Mouse (Mus musculus): ENCODE results near the gene Aak1. TPM values are rescaled to one million over a fixed set of nuclear protein-coding genes. Genes with fewer than 3 reads are reported as not detected.
A peak's percentile ranks its signal among the peaks of the same experiment; 100 is the strongest.

Aak1 gene
- total and polyA plus RNA-seq, 2 experiments from 2014 or later = 32.6 to 80.8 TPM

DNA sequence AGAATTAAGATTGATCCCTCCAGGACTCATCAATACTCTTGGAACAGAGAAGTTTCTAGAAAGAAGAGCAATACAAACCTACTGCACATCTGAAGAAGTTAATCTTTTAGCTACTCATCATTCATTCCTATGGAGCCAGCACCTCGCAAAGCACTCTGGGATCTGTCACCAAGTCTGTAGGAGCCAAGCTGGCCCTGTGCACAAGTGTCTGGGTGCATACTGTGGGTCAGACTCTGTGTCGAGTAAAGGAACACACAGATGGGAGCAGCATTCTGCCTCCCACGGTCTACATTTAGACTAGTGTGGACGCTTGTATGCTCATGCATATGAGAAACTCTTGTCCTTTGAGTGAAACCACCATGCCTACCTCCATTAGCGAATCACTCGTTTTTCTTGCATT, 148.0 kb downstream of the Aak1 start:
- Histone ChIP-seq H3K36me3 (ENCODE audit: insufficient read depth, low read length) (peaks cover 9% of the 10 kb centered on the region; the same call in 1 of the 2 replicates), H3K27me3 (ENCODE audit: insufficient read depth, low read length) (no peaks in the 10 kb centered on the region), H3K4me1 (ENCODE audit: insufficient read depth, low read length) (0 out of 2 replicates have a peak, but pooled peaks cover 4% of the 10 kb centered on the region), H3K9me3 (ENCODE audit: low read length) (no peaks in the 10 kb centered on the region), H3K4me3 (ENCODE audit: low read length) (no peak overlapping the region), H3K4me2 (ENCODE audit: low read depth, low read length) (no peak overlapping the region), H3K9ac (replicated peaks; ENCODE audit: low read length) (no peak overlapping the region), H3K27ac (no peak overlapping the region)
- 95% methylated on average over 6 of the region's 6 CpGs for whole genome bisulfite sequencing
- DNase-seq (ENCODE audit: low spot score) = no peak
- ATAC-seq = no peak
- TF ChIP-seq CTCF (IDR thresholded peaks at IDR 0.05; ENCODE audit: low read depth) = no peak

DNA sequence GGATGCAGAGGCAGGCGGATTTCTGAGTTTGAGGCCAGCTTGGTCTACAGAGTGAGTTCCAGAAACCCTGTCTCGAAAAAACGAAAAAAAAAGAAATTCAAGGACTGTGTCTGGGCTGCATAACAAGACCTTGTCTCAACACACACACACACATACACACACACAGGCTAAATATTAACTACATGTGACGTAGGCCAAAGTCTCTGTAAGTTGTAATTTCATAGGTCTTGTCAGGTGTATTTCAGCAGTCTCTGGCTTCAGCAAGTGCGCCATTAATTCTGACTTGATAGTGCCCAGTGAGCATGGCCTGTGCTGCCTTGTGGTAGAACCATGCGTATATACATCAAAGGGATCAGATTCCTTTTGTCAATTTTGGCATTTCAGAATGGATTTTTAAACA, 152.7 kb downstream of the Aak1 start:
- H3K9ac ChIP-seq (replicated peaks; ENCODE audit: low read length) = no peak overlapping the region
- 92% methylated on average over 6 of the region's 6 CpGs for WGBS
- H3K9me3 ChIP-seq (ENCODE audit: low read length) = no peaks in the 10 kb centered on the region
- no peak overlapping the region for H3K4me3 ChIP-seq (ENCODE audit: low read length)
- no peak overlapping the region for H3K4me2 ChIP-seq (ENCODE audit: low read depth, low read length)
- no peaks in the 10 kb centered on the region for H3K27me3 ChIP-seq (ENCODE audit: insufficient read depth, low read length)
- peaks cover 9% of the 10 kb centered on the region; the same call in 1 of the 2 replicates for H3K36me3 ChIP-seq (ENCODE audit: insufficient read depth, low read length)
- peak overlapping the region; percentile 32 for H3K27ac ChIP-seq
- TF ChIP-seq CTCF (IDR thresholded peaks at IDR 0.05; ENCODE audit: low read depth) = no peak
- no peaks in the 10 kb centered on the region for H3K4me1 ChIP-seq (ENCODE audit: insufficient read depth, low read length)
- ATAC-seq (no peak; the same call in 1 of the 2 replicates), DNase-seq (ENCODE audit: low spot score) (no peak)

DNA sequence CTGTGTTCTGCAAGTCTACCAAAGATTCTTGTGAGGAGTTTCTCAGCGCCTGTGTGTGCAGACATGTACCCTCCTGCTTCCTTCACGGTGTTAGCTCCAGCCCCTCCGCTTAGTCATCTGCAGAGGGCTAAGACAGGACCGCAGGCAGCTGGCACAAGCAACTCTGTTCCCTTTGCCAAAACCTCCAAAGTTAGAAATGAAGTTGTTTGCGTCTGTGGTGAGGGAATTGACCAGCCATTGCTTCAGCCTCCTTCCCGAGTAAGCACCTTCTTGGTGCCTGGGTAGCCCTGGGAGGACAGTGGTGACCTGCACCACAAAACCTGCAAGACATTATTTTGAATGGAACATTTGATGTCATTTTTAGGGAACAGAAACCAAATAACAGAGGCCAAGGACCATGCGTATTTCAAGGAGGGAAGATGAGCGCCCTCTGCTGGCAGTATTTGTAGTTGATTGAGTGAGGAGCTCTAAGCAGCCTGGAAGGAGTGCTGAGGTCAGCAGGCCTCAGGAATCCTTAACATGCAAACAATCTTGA, 153.3 kb downstream of the Aak1 start:
- Histone ChIP-seq H3K36me3 (ENCODE audit: insufficient read depth, low read length) (peaks cover 9% of the 10 kb centered on the region; the same call in 1 of the 2 replicates), H3K4me1 (ENCODE audit: insufficient read depth, low read length) (no peaks in the 10 kb centered on the region), H3K27ac (peak overlapping the region; percentile 32), H3K4me2 (ENCODE audit: low read depth, low read length) (0 out of 2 replicates have a peak overlapping the region, but pooled peaks have one; percentile 31), H3K4me3 (ENCODE audit: low read length) (no peak overlapping the region), H3K9me3 (ENCODE audit: low read length) (no peaks in the 10 kb centered on the region), H3K27me3 (ENCODE audit: insufficient read depth, low read length) (no peaks in the 10 kb centered on the region), H3K9ac (replicated peaks; ENCODE audit: low read length) (no peak overlapping the region)
- TF ChIP-seq CTCF (IDR thresholded peaks at IDR 0.05; ENCODE audit: low read depth) = peak; percentile 91
- peak; percentile 92 for DNase-seq (ENCODE audit: low spot score)
- ATAC-seq = peak; percentile 86
- 30% methylated on average over 8 of the region's 8 CpGs for WGBS

DNA sequence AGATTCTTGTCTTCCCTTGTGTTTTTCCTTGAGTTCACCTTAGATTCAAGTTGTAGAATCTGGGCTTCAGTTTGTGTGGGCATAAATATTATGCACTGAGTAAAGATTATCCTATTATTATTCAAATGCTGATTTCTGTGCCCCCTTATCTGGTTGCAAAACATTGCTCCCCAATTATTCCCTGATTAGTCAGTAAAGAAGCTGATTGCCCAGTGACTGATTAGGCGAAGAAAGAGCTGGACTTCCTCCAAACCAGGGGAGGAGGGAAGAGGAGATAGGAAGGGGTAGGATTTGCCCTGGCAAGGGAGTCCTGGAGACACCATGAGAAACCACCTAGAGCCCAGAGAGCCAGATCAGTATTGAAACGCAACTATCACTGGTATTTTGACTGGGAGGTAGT, 154.8 kb downstream of the Aak1 start:
- no peak overlapping the region for H3K27ac ChIP-seq
- 66% methylated on average over 2 of the region's 2 CpGs for WGBS
- DNase-seq (ENCODE audit: low spot score) = no peak
- no peaks in the 10 kb centered on the region for H3K9me3 ChIP-seq (ENCODE audit: low read length)
- no peaks in the 10 kb centered on the region for H3K4me1 ChIP-seq (ENCODE audit: insufficient read depth, low read length)
- no peak overlapping the region for H3K4me3 ChIP-seq (ENCODE audit: low read length)
- no peak for ATAC-seq
- H3K27me3 ChIP-seq (ENCODE audit: insufficient read depth, low read length) = no peaks in the 10 kb centered on the region
- no peak overlapping the region for H3K9ac ChIP-seq (replicated peaks; ENCODE audit: low read length)
- TF ChIP-seq CTCF (IDR thresholded peaks at IDR 0.05; ENCODE audit: low read depth) = no peak
- H3K4me2 ChIP-seq (ENCODE audit: low read depth, low read length) = no peak overlapping the region
- H3K36me3 ChIP-seq (ENCODE audit: insufficient read depth, low read length) = peaks cover 2% of the 10 kb centered on the region; the same call in 1 of the 2 replicates

DNA sequence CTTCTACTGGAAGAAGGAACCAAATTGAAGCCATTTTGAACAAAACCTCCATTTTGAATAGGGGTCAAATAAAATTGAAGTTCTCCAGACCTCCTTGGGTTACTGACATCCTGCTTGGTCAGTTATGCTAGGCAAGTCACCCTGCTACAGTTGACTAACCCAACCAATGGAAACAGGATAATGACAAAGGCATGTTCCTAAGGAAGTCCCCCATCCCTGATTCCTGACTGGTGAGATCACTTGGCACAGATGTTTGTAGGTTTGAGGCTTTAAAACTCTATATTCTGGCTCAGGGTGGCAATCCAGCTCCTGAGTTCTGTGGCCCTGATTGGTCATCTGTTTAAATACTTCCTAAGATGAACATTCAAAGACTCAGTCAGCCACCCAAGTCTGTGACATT, 156.3 kb downstream of the Aak1 start:
- Histone ChIP-seq H3K4me1 (ENCODE audit: insufficient read depth, low read length) (peaks cover 4% of the 10 kb centered on the region; the same call in 1 of the 2 replicates), H3K36me3 (ENCODE audit: insufficient read depth, low read length) (no peaks in the 10 kb centered on the region), H3K4me3 (ENCODE audit: low read length) (no peak overlapping the region), H3K27ac (no peak overlapping the region), H3K4me2 (ENCODE audit: low read depth, low read length) (no peak overlapping the region), H3K27me3 (ENCODE audit: insufficient read depth, low read length) (no peaks in the 10 kb centered on the region), H3K9ac (replicated peaks; ENCODE audit: low read length) (no peak overlapping the region), H3K9me3 (ENCODE audit: low read length) (no peaks in the 10 kb centered on the region)
- no peak for TF ChIP-seq CTCF (IDR thresholded peaks at IDR 0.05; ENCODE audit: low read depth)
- ATAC-seq = no peak
- DNase-seq (ENCODE audit: low spot score) = no peak

DNA sequence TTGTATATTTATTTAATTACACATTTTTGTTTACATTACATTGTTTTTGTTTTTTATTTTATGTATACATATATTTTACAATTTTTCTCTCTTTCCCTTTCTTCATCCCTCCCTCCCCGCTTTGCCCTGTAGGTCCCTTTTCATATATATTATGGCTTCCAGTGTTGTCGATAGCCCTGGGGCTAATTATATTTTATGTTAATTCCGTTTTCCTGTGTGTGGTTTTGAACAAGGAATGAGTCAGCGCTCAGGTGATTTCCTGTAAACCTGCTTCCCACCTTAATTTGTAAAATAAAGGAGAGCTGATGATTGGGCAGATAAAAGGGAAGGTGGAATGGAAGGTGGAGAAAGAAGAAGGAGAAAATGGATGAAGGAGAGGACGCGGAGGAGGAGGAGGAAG, 159.6 kb downstream of the Aak1 start, which contains the start of gene Nfu1:
Gene Nfu1, plus strand, starts transcription at position 350 of the 400 bp plus-strand sequence.
- ATAC-seq (no peak), DNase-seq (ENCODE audit: low spot score) (no peak)
- 78% methylated on average over 6 of the region's 6 CpGs for WGBS

DNA sequence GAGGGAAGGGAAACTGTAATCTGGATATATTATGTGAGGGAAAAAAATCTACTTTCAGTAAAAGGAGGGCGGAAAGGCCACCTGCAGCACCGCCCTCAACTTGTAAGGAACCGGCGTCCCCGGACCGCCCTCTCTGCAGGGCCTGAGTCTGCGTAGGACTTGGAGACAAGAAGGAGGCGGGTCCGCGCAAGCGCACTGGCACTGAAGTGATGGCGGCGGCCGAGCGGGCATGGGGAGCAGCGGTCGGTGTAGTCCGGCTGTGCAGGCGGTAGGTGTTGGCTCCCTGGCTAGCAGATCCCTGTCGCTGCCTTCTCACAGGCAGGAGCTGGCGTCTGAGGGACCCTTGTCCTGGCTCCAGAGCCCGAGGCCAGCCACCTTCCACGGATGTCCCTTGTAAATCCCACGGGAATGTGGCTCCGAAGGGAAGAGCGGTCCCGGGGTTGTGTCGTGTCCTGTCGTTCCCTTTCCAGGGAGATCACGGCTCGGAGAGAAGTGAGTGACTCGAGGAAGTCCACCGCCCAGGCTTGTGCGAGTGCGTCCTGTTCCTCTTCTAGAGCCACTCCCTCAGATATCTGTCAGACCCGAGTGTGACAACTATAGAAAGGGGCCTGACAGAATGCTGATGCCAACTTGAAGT, 160.5 kb downstream of the Aak1 start:
- no peaks in the 10 kb centered on the region for H3K36me3 ChIP-seq (ENCODE audit: insufficient read depth, low read length)
- H3K27me3 ChIP-seq (ENCODE audit: insufficient read depth, low read length) = no peaks in the 10 kb centered on the region
- peaks cover 5% of the 10 kb centered on the region; the same call in 1 of the 2 replicates for H3K4me1 ChIP-seq (ENCODE audit: insufficient read depth, low read length)
- ATAC-seq (peak; percentile 97), DNase-seq (ENCODE audit: low spot score) (peak; percentile 97)
- TF ChIP-seq CTCF (IDR thresholded peaks at IDR 0.05; ENCODE audit: low read depth) = no peak
- peak overlapping the region; percentile 90 for H3K27ac ChIP-seq
- H3K9ac ChIP-seq (replicated peaks; ENCODE audit: low read length) = peak overlapping the region; percentile 96
- WGBS = under 1% methylated on average over 36 of the region's 36 CpGs
- no peaks in the 10 kb centered on the region for H3K9me3 ChIP-seq (ENCODE audit: low read length)
- peak overlapping the region; percentile 57 for H3K4me2 ChIP-seq (ENCODE audit: low read depth, low read length)
- peak overlapping the region; percentile 88 for H3K4me3 ChIP-seq (ENCODE audit: low read length)

More for the DNA sequence above, 159.6 kb downstream of the Aak1 start, which contains the start of gene Nfu1:
- no peaks in the 10 kb centered on the region for H3K9me3 ChIP-seq (ENCODE audit: low read length)
- H3K9ac ChIP-seq (replicated peaks; ENCODE audit: low read length) = peak within 1 kb of the TSS; percentile 96
- peak within 1 kb of the TSS; percentile 90 for H3K27ac ChIP-seq
- H3K4me3 ChIP-seq (ENCODE audit: low read length) = peak within 1 kb of the TSS; percentile 88
- no peaks in the 10 kb centered on the region for H3K36me3 ChIP-seq (ENCODE audit: insufficient read depth, low read length)
- TF ChIP-seq CTCF (IDR thresholded peaks at IDR 0.05; ENCODE audit: low read depth) = no peak
- H3K4me1 ChIP-seq (ENCODE audit: insufficient read depth, low read length) = peaks cover 5% of the 10 kb centered on the region; the same call in 1 of the 2 replicates
- H3K27me3 ChIP-seq (ENCODE audit: insufficient read depth, low read length) = no peaks in the 10 kb centered on the region
- H3K4me2 ChIP-seq (ENCODE audit: low read depth, low read length) = peak within 1 kb of the TSS; percentile 57
